Mouse (Mus musculus): ENCODE data around the gene 1700013H16Rik. TPM values are rescaled to one million over a fixed set of nuclear protein-coding genes. Genes with fewer than 3 reads are reported as not detected.
"Not testable (repeated sequence)": the region's sequence is repeated elsewhere in the genome, so short reads cannot be mapped to it uniquely, and the experiment has no call there.

Gene 1700013H16Rik
- polyA plus RNA-seq (2015; fragmentation: Nextera tagmentation; extraction: Ambion mirVana): not detected in 2 replicates

GRCm38 (mm10) chrX:53757736-53758135, at the start of gene 1700013H16Rik:
1700013H16Rik (minus strand) TSS chrX:53757831.
- Histone ChIP-seq H3K27ac (ENCODE audit: low read length) (no peak within 1 kb of the TSS), H3K9me3 (replicated peaks; ENCODE audit: control insufficient read depth, low read length, poor library complexity, severe bottlenecking) (peaks cover 4% of the 10 kb centered on the region; the same call in 1 of the 2 replicates), H3K4me3 (ENCODE audit: low read depth, low read length) (no peak within 1 kb of the TSS), H3K4me1 (ENCODE audit: control insufficient read depth, insufficient read depth, low read length) (no peaks in the 10 kb centered on the region), H3K9ac (ENCODE audit: low read depth, low read length) (no peak within 1 kb of the TSS), H3K27me3 (ENCODE audit: control insufficient read depth, insufficient read depth, low read depth, low read length) (no peaks in the 10 kb centered on the region), H3K36me3 (ENCODE audit: control insufficient read depth, insufficient read depth, low read length) (no peaks in the 10 kb centered on the region), H3K4me2 (ENCODE audit: low read length) (no peak within 1 kb of the TSS)
- WGBS: 94% methylated on average over 16 of the region's 16 CpGs
- no peak for ATAC-seq

- H3K9ac ChIP-seq (ENCODE audit: low read depth, low read length): no peak overlapping the region
- ATAC-seq: no peak
- H3K4me1 ChIP-seq (ENCODE audit: control insufficient read depth, insufficient read depth, low read length): no peaks in the 10 kb centered on the region
- H3K4me3 ChIP-seq (ENCODE audit: low read depth, low read length): no peak overlapping the region
- H3K27me3 ChIP-seq (ENCODE audit: control insufficient read depth, insufficient read depth, low read depth, low read length): no peaks in the 10 kb centered on the region
- no peak overlapping the region for H3K4me2 ChIP-seq (ENCODE audit: low read length)
- H3K27ac ChIP-seq (ENCODE audit: low read length): no peak overlapping the region
- 37% methylated on average over 3 of the region's 3 CpGs for WGBS
- no peaks in the 10 kb centered on the region for H3K9me3 ChIP-seq (replicated peaks; ENCODE audit: control insufficient read depth, low read length, poor library complexity, severe bottlenecking)
- no peaks in the 10 kb centered on the region for H3K36me3 ChIP-seq (ENCODE audit: control insufficient read depth, insufficient read depth, low read length)
These were observed 41.4 kb upstream of the 1700013H16Rik start for GRCm38 (mm10) chrX:53799074-53799473.

GRCm38 (mm10) chrX:53797519-53797918, 39.9 kb upstream of the 1700013H16Rik start, which contains the start of gene Xlr:
Xlr (minus strand) TSS chrX:53797706.
- H3K4me1 ChIP-seq (ENCODE audit: control insufficient read depth, insufficient read depth, low read length); H3K36me3 ChIP-seq (ENCODE audit: control insufficient read depth, insufficient read depth, low read length); ATAC-seq; H3K4me2 ChIP-seq (ENCODE audit: low read length); H3K9ac ChIP-seq (ENCODE audit: low read depth, low read length); H3K27ac ChIP-seq (ENCODE audit: low read length); H3K4me3 ChIP-seq (ENCODE audit: low read depth, low read length); H3K9me3 ChIP-seq (replicated peaks; ENCODE audit: control insufficient read depth, low read length, poor library complexity, severe bottlenecking); H3K27me3 ChIP-seq (ENCODE audit: control insufficient read depth, insufficient read depth, low read depth, low read length): not testable (repeated sequence)
- 87% methylated on average over 11 of the region's 11 CpGs for WGBS

- H3K27ac ChIP-seq (ENCODE audit: low read length): no peak within 1 kb of the TSS
- no peak within 1 kb of the TSS for H3K4me3 ChIP-seq (ENCODE audit: low read depth, low read length)
- no peaks in the 10 kb centered on the region for H3K9me3 ChIP-seq (replicated peaks; ENCODE audit: control insufficient read depth, low read length, poor library complexity, severe bottlenecking)
- no peak within 1 kb of the TSS for H3K4me2 ChIP-seq (ENCODE audit: low read length)
- no peak for ATAC-seq
- H3K4me1 ChIP-seq (ENCODE audit: control insufficient read depth, insufficient read depth, low read length): no peaks in the 10 kb centered on the region
- H3K27me3 ChIP-seq (ENCODE audit: control insufficient read depth, insufficient read depth, low read depth, low read length): no peaks in the 10 kb centered on the region
- no peak within 1 kb of the TSS for H3K9ac ChIP-seq (ENCODE audit: low read depth, low read length)
- H3K36me3 ChIP-seq (ENCODE audit: control insufficient read depth, insufficient read depth, low read length): no peaks in the 10 kb centered on the region
- WGBS: 93% methylated on average over 12 of the region's 12 CpGs
These were observed 18.6 kb upstream of the 1700013H16Rik start, which contains the start of gene Zfp36l3 for GRCm38 (mm10) chrX:53776276-53776675. Zfp36l3 (minus strand) TSS chrX:53776394.

- Histone ChIP-seq H3K4me2 (ENCODE audit: low read length) (no peak overlapping the region), H3K27me3 (ENCODE audit: control insufficient read depth, insufficient read depth, low read depth, low read length) (no peaks in the 10 kb centered on the region), H3K36me3 (ENCODE audit: control insufficient read depth, insufficient read depth, low read length) (no peaks in the 10 kb centered on the region), H3K9me3 (replicated peaks; ENCODE audit: control insufficient read depth, low read length, poor library complexity, severe bottlenecking) (peaks cover 4% of the 10 kb centered on the region; the same call in 1 of the 2 replicates), H3K9ac (ENCODE audit: low read depth, low read length) (no peak overlapping the region), H3K27ac (ENCODE audit: low read length) (no peak overlapping the region), H3K4me3 (ENCODE audit: low read depth, low read length) (no peak overlapping the region), H3K4me1 (ENCODE audit: control insufficient read depth, insufficient read depth, low read length) (no peaks in the 10 kb centered on the region)
- ATAC-seq: no peak
- WGBS: 85% methylated on average over 1 of the region's 1 CpGs
These were observed 4.8 kb downstream of the 1700013H16Rik start for GRCm38 (mm10) chrX:53752851-53753250.

GRCm38 (mm10) chrX:53728967-53729366, 28.7 kb downstream of the 1700013H16Rik start:
- H3K4me2 ChIP-seq (ENCODE audit: low read length): no peak overlapping the region
- no peak overlapping the region for H3K4me3 ChIP-seq (ENCODE audit: low read depth, low read length)
- no peak overlapping the region for H3K27ac ChIP-seq (ENCODE audit: low read length)
- no peak overlapping the region for H3K9ac ChIP-seq (ENCODE audit: low read depth, low read length)
- ATAC-seq: no peak
- H3K36me3 ChIP-seq (ENCODE audit: control insufficient read depth, insufficient read depth, low read length): no peaks in the 10 kb centered on the region
- no peaks in the 10 kb centered on the region for H3K9me3 ChIP-seq (replicated peaks; ENCODE audit: control insufficient read depth, low read length, poor library complexity, severe bottlenecking)
- H3K27me3 ChIP-seq (ENCODE audit: control insufficient read depth, insufficient read depth, low read depth, low read length): no peaks in the 10 kb centered on the region
- WGBS: 96% methylated on average over 2 of the region's 2 CpGs
- no peaks in the 10 kb centered on the region for H3K4me1 ChIP-seq (ENCODE audit: control insufficient read depth, insufficient read depth, low read length)

- Histone ChIP-seq H3K9me3 (replicated peaks; ENCODE audit: control insufficient read depth, low read length, poor library complexity, severe bottlenecking) (no peaks in the 10 kb centered on the region), H3K4me3 (ENCODE audit: low read depth, low read length) (no peak within 1 kb of the TSS), H3K9ac (ENCODE audit: low read depth, low read length) (no peak within 1 kb of the TSS), H3K4me1 (ENCODE audit: control insufficient read depth, insufficient read depth, low read length) (no peaks in the 10 kb centered on the region), H3K27me3 (ENCODE audit: control insufficient read depth, insufficient read depth, low read depth, low read length) (no peaks in the 10 kb centered on the region), H3K36me3 (ENCODE audit: control insufficient read depth, insufficient read depth, low read length) (no peaks in the 10 kb centered on the region), H3K27ac (ENCODE audit: low read length) (no peak within 1 kb of the TSS), H3K4me2 (ENCODE audit: low read length) (no peak within 1 kb of the TSS)
- WGBS: 80% methylated on average over 11 of the region's 11 CpGs
- no peak for ATAC-seq
These were observed 33.0 kb downstream of the 1700013H16Rik start, which contains the start of gene 4930502E18Rik for GRCm38 (mm10) chrX:53724596-53724995. 4930502E18Rik (plus strand) TSS chrX:53724826.

GRCm38 (mm10) chrX:53716323-53717182, 41.1 kb downstream of the 1700013H16Rik start:
- Histone ChIP-seq H3K4me3 (ENCODE audit: low read depth, low read length) (peak overlapping the region; percentile 42), H3K27ac (ENCODE audit: low read length) (peak overlapping the region; percentile 67), H3K4me2 (ENCODE audit: low read length) (peak overlapping the region; percentile 66), H3K4me1 (ENCODE audit: control insufficient read depth, insufficient read depth, low read length) (no peaks in the 10 kb centered on the region), H3K9ac (ENCODE audit: low read depth, low read length) (peak overlapping the region; percentile 70), H3K27me3 (ENCODE audit: control insufficient read depth, insufficient read depth, low read depth, low read length) (no peaks in the 10 kb centered on the region), H3K9me3 (replicated peaks; ENCODE audit: control insufficient read depth, low read length, poor library complexity, severe bottlenecking) (no peaks in the 10 kb centered on the region), H3K36me3 (ENCODE audit: control insufficient read depth, insufficient read depth, low read length) (no peaks in the 10 kb centered on the region)
- WGBS: 18% methylated on average over 43 of the region's 49 CpGs
- ATAC-seq: peak; percentile 94

GRCm38 (mm10) chrX:53715942-53716322, 41.7 kb downstream of the 1700013H16Rik start:
- H3K27me3 ChIP-seq (ENCODE audit: control insufficient read depth, insufficient read depth, low read depth, low read length): no peaks in the 10 kb centered on the region
- peak overlapping the region; percentile 67 for H3K27ac ChIP-seq (ENCODE audit: low read length)
- no peaks in the 10 kb centered on the region for H3K9me3 ChIP-seq (replicated peaks; ENCODE audit: control insufficient read depth, low read length, poor library complexity, severe bottlenecking)
- peak overlapping the region; percentile 70; the same call in 1 of the 2 replicates for H3K9ac ChIP-seq (ENCODE audit: low read depth, low read length)
- peak overlapping the region; percentile 66 for H3K4me2 ChIP-seq (ENCODE audit: low read length)
- WGBS: 39% methylated on average over 2 of the region's 2 CpGs
- peak; percentile 59 for ATAC-seq
- peak overlapping the region; percentile 42 for H3K4me3 ChIP-seq (ENCODE audit: low read depth, low read length)
- H3K36me3 ChIP-seq (ENCODE audit: control insufficient read depth, insufficient read depth, low read length): no peaks in the 10 kb centered on the region
- H3K4me1 ChIP-seq (ENCODE audit: control insufficient read depth, insufficient read depth, low read length): no peaks in the 10 kb centered on the region

Data from midbrain, embryonic 16.5 days (tissue).